Mouse (Mus musculus) c-Kit-positive CD71-negative TER-119-negative erythroid progenitor cells, embryonic 14.5 days (primary cell): ENCODE measurements around the gene Olfr26.
"Not testable (repeated sequence)": the region's sequence is repeated elsewhere in the genome, so short reads cannot be mapped to it uniquely, and the experiment has no call there.

Experiments
- DNase-seq: peaks from one replicate; pipeline ENCODE4 v3.0.0-alpha.2; 2013; ENCODE audit warnings: low read depth

The Olfr26 gene

GRCm38 (mm10) chr9:38854760-38855159 is at the start of gene Olfr26:
Gene Olfr26, plus strand, starts transcription at chr9:38855060.
- DNase-seq = no peak

GRCm38 (mm10) chr9:38805696-38806095 is 49.2 kb upstream of the Olfr26 start:
- no peak for DNase-seq

GRCm38 (mm10) chr9:38814314-38814713 is 40.5 kb upstream of the Olfr26 start, which contains the start of gene Olfr922:
Gene Olfr922, plus strand, starts transcription at chr9:38814614.
- no peak for DNase-seq

- no peak for DNase-seq
These were observed 39.3 kb upstream of the Olfr26 start for GRCm38 (mm10) chr9:38815458-38815986.

GRCm38 (mm10) chr9:38826245-38826644 is 28.6 kb upstream of the Olfr26 start, which contains the start of gene Olfr923:
Gene Olfr923, plus strand, starts transcription at chr9:38826545.
- no peak for DNase-seq

- no peak for DNase-seq
These were observed 21.8 kb upstream of the Olfr26 start for GRCm38 (mm10) chr9:38833027-38833426.

GRCm38 (mm10) chr9:38844149-38844548 is 10.7 kb upstream of the Olfr26 start, which contains the start of gene Olfr924:
Gene Olfr924, plus strand, starts transcription at chr9:38844449.
- no peak for DNase-seq

GRCm38 (mm10) chr9:38874880-38875279 is 20.0 kb downstream of the Olfr26 start:
- not testable (repeated sequence) for DNase-seq

GRCm38 (mm10) chr9:38876826-38877225 is 22.0 kb downstream of the Olfr26 start, which contains the start of gene Olfr926:
Gene Olfr926, plus strand, starts transcription at chr9:38877126.
- DNase-seq = no peak
